Mouse (Mus musculus): ENCODE data around the gene Dennd4b.
"Not testable (repeated sequence)": the region's sequence is repeated elsewhere in the genome, so short reads cannot be mapped to it uniquely, and the experiment has no call there.

The Dennd4b gene

DNA sequence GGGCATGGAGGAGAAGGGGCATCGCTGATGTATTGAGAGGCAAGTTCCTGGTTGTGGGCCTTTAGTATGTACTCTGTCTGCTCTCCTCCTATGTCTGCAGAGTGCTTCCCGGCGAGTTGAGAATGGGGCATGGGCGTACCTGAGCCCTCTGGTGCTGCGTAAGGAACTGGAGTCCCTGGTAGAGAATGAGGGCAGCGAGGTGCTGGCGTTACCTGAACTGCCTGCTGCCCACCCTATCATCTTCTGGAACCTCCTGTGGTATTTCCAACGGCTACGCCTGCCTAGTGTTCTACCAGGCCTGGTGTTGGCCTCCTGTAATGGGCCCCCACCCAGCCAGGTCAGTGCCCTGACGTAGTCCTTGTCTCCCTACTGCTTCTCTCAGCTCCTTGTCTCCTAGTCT lies 13.2 kb downstream of the Dennd4b start:
- DNase-seq (ENCODE audit: low read depth, low spot score): no peak

- DNase-seq (ENCODE audit: low read depth, low spot score): no peak
Observed at GRCm38 (mm10) chr3:90279216-90279615, 14.2 kb downstream of the Dennd4b start.

DNA sequence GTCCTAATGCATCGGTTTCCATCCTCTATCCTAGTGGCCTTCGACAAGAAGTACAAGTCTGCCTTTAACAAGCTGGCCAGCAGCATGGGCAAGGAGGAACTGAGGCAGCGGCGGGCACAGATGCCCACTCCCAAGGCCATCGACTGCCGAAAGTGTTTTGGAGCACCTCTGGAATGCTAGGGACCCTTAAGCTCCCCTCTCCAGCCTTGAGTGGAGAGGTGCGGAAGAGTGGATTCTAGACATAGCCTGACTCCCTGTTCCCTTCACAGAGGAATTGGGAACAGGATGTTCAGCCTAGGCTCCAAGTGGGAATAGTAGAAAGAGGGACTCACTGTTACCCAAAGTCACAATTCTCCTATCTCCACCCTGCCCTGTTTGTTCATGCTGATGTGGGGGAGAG lies 14.8 kb downstream of the Dennd4b start:
- no peak for DNase-seq (ENCODE audit: low read depth, low spot score)

- DNase-seq (ENCODE audit: low read depth, low spot score): peak; percentile 36
Observed at GRCm38 (mm10) chr3:90280708-90281107, 15.7 kb downstream of the Dennd4b start.

DNA sequence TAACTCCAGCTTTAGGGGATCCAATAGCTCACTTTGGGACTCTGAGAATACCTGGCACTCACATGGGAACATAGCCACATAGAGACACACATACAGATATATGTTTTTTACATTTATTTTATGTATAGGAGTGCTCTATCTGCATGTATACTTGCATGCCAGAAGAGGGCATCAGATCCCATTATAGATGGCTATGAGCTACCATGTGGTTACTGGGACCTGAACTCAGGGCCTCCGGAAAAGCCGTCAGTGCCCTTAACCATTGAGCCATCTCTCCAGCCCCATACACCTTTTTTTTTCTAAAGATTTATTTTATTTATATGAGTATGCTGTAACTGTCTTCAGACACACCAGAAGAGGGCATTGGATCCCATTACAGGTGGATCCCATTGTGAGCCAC lies 19.2 kb downstream of the Dennd4b start:
- no peak for DNase-seq (ENCODE audit: low read depth, low spot score)

- DNase-seq (ENCODE audit: low read depth, low spot score): not testable (repeated sequence)
Observed at GRCm38 (mm10) chr3:90289403-90289802, 24.4 kb downstream of the Dennd4b start.

- no peak for DNase-seq (ENCODE audit: low read depth, low spot score)
Observed at GRCm38 (mm10) chr3:90290602-90291001, 25.6 kb downstream of the Dennd4b start.

DNA sequence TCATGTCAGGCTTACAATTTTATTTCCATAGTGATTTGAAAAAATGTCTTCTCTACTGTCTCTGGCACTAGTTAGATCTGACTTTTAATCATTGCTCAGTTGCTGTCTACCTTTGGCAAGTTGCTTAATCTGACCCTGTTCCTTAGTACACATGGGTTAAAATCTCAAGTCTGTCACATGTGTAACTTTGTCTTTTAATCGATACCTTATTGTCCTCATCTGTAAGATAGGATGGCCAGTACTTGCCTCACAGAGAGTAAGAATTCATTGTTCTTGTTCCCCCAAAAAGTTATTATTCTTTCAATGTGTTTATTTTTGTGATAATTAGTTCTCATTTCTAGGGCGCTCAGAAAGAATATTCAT lies 27.0 kb downstream of the Dennd4b start:
- DNase-seq (ENCODE audit: low read depth, low spot score): no peak

GRCm38 (mm10) chr3:90292345-90293275 lies 27.6 kb downstream of the Dennd4b start, which contains the start of gene Gatad2b:
Gene Gatad2b, plus strand, starts transcription at chr3:90293178.
- peak; percentile 100 for DNase-seq (ENCODE audit: low read depth, low spot score)

DNA sequence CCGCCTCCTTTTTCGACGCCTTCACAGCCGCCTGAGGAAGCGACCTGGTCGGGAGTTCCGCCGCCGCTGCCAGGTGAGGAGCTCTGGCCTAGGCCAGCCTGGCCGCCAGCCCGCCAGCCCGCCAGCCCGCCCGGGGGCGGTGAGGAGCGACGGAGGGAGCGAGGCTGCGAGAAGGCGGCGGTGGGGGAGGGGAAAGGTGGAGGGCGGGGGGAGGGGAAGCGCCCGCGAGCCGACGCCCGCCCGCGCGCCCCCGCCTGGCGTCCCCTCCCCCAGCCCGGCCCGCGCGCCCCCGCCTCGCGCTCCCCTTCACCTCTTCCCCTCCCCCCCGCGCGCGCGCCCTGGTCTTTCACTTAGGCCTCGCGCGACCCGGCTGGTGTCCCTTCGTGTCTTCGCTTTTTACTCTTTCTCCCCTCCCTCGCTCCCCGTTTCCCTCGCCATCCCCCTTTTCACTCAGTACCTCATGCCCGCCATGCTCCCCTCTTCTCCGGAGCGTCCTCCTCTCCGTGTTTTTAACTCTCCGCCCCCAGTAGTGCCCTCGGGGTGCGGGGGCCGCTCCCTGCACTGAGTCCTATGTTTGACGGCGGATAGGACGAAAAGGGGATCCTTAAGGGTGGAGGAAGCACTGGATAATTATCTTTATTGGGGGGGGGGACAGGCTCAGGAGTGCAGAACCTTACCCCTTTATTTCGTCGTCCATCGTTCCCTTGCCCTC lies 28.5 kb downstream of the Dennd4b start:
- DNase-seq (ENCODE audit: low read depth, low spot score): no peak

DNA sequence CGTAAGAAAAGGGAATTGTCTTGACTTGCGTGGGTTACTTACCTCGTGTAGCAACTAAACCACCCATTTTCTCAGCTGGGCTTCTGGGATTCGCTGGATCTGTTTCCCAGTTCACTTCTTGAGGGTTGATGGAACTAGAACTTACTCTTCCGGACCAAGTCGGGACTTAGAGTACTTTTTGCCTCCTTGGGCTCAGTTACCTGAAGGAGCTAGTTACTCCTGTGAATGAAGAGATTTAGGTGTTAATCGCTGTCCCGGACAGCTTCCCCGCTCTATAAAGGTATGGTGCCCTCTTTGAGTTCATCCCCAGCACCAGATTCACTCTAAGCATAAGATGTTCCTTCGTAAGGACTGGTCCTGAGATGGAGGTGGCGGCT lies 29.1 kb downstream of the Dennd4b start:
- DNase-seq (ENCODE audit: low read depth, low spot score): peak; percentile 12

GRCm38 (mm10) chr3:90294651-90295050 lies 29.7 kb downstream of the Dennd4b start:
- no peak for DNase-seq (ENCODE audit: low read depth, low spot score)

DNA sequence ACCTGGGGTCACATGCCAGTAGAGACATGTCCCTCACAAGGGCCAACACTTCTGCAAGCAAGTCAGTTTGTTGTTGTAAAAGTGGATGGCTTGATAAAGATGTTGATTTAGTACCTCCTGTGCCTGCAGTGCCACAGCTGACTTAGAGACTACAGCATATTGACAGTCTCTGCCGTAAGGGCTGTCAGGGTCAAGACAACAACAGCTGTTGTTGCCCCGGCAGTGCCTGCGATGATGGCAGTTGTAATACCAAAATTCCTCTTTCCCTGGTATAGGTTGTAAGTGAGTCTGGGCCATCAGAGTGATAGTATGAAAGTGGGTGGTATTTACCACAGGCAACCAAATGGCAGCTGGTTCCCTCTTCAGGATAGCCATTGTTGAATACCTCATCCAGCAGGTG lies 40.8 kb downstream of the Dennd4b start:
- DNase-seq (ENCODE audit: low read depth, low spot score): no peak

DNA sequence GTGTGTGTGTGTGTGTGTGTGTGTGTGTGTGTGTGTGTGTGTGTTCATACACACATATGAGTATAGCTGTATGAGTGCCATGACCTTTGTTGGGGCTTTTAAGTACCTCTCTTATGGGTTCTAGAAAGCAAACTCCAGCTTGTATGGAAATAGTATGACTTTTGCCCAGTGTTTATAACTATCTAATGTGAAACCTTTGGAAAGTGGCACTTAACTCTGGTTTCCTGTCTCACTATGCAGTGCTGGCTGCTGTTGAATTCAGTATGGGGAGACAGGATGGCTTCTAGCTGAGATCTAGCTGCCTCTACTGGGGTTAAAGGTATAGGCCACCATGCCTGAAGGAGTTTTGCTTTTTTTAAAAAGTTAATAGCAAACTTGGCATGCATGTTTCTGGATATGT lies 44.6 kb downstream of the Dennd4b start:
- DNase-seq (ENCODE audit: low read depth, low spot score): no peak

GRCm38 (mm10) chr3:90313367-90313766 lies 48.4 kb downstream of the Dennd4b start:
- no peak for DNase-seq (ENCODE audit: low read depth, low spot score)

- no peak for DNase-seq (ENCODE audit: low read depth, low spot score)
Observed at GRCm38 (mm10) chr3:90314241-90314640, 49.3 kb downstream of the Dennd4b start.

DNA sequence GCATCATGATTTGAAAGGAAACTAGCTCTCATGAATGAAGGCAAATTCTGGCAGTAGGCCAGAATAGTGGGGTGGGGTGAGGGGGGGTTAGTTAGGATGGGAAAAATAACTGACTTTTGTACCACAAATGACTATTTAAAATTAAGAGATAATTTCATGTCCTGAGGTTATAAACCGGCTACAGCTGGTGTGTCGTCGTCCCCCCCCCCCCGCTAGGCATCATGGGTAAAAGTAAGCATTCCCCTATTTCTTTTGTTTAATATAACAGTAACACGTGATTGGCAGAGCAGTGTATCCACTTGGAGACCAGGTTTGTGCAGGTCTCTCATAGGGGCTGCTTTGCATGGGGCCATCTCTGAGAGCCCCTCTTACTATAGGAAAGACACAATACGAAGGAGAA lies 57.3 kb downstream of the Dennd4b start:
- DNase-seq (ENCODE audit: low read depth, low spot score): no peak

DNA sequence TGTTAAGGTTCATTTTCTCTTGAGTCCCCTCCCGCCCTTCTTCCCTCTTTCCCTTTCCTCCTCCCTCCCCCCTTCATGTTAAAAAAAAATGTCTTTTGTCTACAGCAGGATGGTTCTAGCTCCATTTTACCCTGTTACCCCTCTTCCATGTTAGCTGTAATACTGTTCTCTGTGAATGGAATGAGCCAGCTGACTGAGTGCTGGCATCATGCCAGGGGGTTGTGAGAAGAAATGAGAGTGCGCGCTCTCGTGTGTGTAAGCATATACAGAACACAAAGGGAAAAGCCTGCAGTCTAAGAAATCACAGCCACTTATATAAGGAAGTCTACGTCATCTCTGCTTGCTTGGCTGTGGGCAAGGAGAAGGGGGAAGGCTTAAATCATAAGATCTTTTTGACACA lies 58.1 kb downstream of the Dennd4b start:
- DNase-seq (ENCODE audit: low read depth, low spot score): peak; percentile 57
